Mouse (Mus musculus) adrenal gland, adult (tissue): Measurements from ENCODE around the gene Itga10.

Source experiments
- DNase-seq, 2 experiments: peaks; one replicate each; pipeline ENCODE4 v3.0.0; 2022 to 2023; ENCODE audit warnings: low spot score in 1 of 2; ENCODE audit not compliant: inconsistent age in 2 of 2

Itga10 gene

DNA sequence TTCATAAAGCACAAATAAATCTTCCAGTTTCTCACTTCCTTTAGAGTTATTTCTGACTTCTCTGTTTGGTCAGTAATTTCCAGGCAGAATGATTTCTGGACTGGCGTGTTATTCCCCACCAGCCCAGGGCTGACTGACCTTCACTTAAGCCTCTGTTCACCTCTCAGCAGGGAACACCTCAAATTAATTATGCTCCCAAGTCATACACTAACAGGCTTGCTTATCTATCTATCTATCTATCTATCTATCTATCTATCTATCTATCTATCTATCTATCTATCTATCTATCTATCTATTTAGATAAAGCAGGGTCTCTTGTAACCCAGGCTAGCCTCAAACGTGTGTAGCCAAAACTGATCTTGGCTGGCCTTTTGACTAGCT is 63.3 kb downstream of the Itga10 start:
- DNase-seq = no peak
